Mouse (Mus musculus) heart, adult 2 months (tissue): ENCODE measurements around the gene Lgi1. TPM values are rescaled to one million over a fixed set of nuclear protein-coding genes. Genes with fewer than 3 reads are reported as not detected.

Source experiments
- DNase-seq, 2 experiments: peaks; one replicate each; pipeline ENCODE4 v3.0.0; 2021
- H3K27ac ChIP-seq: fragments of 200-600 bp; 2 replicates; pipeline ENCODE4 v1.8.1; 2022
- H3K27me3 ChIP-seq: fragments of 200-500 bp; 2 replicates; pipeline ENCODE4 v1.6.1; 2012; ENCODE audit warnings: mild to moderate bottlenecking, low read length, inconsistent platforms, mixed read lengths; ENCODE audit not compliant: control insufficient read depth, insufficient read depth
- H3K36me3 ChIP-seq: fragments of 200-500 bp; 2 replicates; pipeline ENCODE4 v1.6.1; 2012; ENCODE audit warnings: low read length, inconsistent platforms; ENCODE audit not compliant: control insufficient read depth, insufficient read depth
- H3K4me1 ChIP-seq: fragments of 200-500 bp; 2 replicates; pipeline ENCODE4 v1.6.1; 2011; ENCODE audit warnings: low read length; ENCODE audit not compliant: control insufficient read depth, insufficient read depth
- H3K4me3 ChIP-seq: fragments of 200-600 bp; 2 replicates; pipeline ENCODE4 v1.8.1; 2022
- H3K79me2 ChIP-seq: fragments of 200-500 bp; replicated peaks from 2 replicates; pipeline ENCODE4 v1.6.1; 2012; ENCODE audit warnings: mild to moderate bottlenecking, inconsistent platforms, low read length, moderate library complexity, mixed read lengths; ENCODE audit not compliant: control insufficient read depth, insufficient read depth
- H3K9ac ChIP-seq: fragments of 200-500 bp; 2 replicates; pipeline ENCODE4 v1.6.1; 2012; ENCODE audit warnings: low read depth, mild to moderate bottlenecking, control low read depth, inconsistent platforms, low read length, mixed read lengths
- CTCF ChIP-seq: fragments of 200-600 bp; IDR thresholded peaks from 2 replicates; pipeline ENCODE4 v1.8.1; 2022; ENCODE audit warnings: antibody characterized with exemption, mild to moderate bottlenecking, moderate library complexity
- EP300 ChIP-seq: fragments of 200-500 bp; IDR thresholded peaks from 2 replicates; pipeline ENCODE4 v1.6.1; 2011; ENCODE audit warnings: low read depth, low read length, control low read depth; ENCODE audit not compliant: insufficient read depth
- POLR2A ChIP-seq: fragments of 200-500 bp; IDR thresholded peaks from 2 replicates; pipeline ENCODE4 v1.6.1; 2011; ENCODE audit warnings: mild to moderate bottlenecking, low read depth, low read length, control low read depth; ENCODE audit not compliant: insufficient read depth
- WGBS: fragments of 180-500 bp; shearing (Covaris S2); methylation state at CpG from one replicate; pipeline ENCODE4 v1.1.7; 2018; 5-methylcytosine and 5-hydroxymethylcytosine counted together
- intact Hi-C: fragments of 180-260 bp; cut with DNase I; formaldehyde crosslinking; loops from one replicate; pipeline ENCODE4 v1.15.1; 2025
- polyA plus RNA-seq: library from polyadenylated mRNA; depleted of rRNA; stranded (reverse); fragments of >200 nt; gene quantifications from 2 replicates; pipeline ENCODE4 v1.2.3, GENCODE M21; 2012
- total RNA-seq, 2 experiments: library from RNA; stranded (reverse); gene quantifications; 2 replicates each; pipeline ENCODE4 v1.2.3; 2021

Gene Lgi1
- total and polyA plus RNA-seq, 3 experiments = 1.6 to 4.6 (median 2.2) TPM

DNA sequence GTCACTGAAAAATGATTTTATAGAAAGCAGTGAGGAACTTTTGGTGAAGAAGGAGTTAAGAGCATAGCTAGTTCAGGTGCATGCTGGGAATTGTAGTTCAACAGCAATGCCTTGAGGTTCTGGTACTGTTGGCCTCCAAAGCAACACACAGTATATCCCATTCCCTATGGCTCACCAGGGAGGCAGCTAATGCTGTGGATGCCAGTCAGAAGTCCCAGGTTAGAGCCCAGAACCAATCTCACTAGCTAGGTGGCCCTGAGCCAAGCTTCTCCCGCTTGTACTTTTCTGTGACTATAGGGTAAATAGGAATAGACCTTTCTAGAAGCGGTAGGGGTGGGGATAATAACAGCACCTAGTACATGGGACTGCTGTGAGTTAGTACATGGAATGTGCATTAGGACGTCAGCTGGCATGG lies 5.7 kb upstream of the Lgi1 start:
- TF ChIP-seq POLR2A (no peak), EP300 (no peak), CTCF (no peak)
- H3K36me3 ChIP-seq = no peaks in the 10 kb centered on the region
- DNase-seq = no peak
- intact Hi-C loops = no loop called here
- peaks cover 3% of the 10 kb centered on the region; the same call in 1 of the 2 replicates for H3K4me1 ChIP-seq
- WGBS = 75% methylated on average over 3 of the region's 3 CpGs
- no peak overlapping the region for H3K4me3 ChIP-seq
- no peaks in the 10 kb centered on the region for H3K27me3 ChIP-seq
- no peak overlapping the region for H3K27ac ChIP-seq
- H3K79me2 ChIP-seq = no peaks in the 10 kb centered on the region
- H3K9ac ChIP-seq = no peak overlapping the region

DNA sequence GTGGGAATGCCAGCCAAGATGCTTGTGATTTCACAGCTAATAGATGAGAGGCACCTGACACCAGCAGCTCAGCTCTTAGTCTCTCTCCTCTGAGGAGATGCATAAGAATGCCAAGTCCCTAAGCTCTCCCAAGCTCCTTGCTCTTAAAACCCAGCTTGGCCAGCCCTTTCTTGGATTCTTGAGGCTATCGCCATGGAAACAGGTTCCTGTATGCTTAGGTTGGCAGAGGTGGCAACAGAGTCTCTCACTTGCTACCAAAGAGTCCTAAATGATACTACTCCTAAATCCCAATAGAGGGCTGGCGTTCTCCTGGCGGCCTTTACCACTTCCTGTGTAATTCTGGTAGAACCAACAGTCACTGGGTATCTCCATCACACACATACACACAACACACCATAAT lies 4.9 kb upstream of the Lgi1 start:
- intact Hi-C loops = no loop called here
- Histone ChIP-seq H3K4me1 (peaks cover 3% of the 10 kb centered on the region; the same call in 1 of the 2 replicates), H3K36me3 (no peaks in the 10 kb centered on the region), H3K9ac (no peak overlapping the region), H3K27ac (no peak overlapping the region), H3K79me2 (no peaks in the 10 kb centered on the region), H3K27me3 (no peaks in the 10 kb centered on the region), H3K4me3 (no peak overlapping the region)
- 82% methylated on average over 3 of the region's 3 CpGs for WGBS
- TF ChIP-seq EP300 (no peak), CTCF (no peak), POLR2A (no peak)
- no peak for DNase-seq

DNA sequence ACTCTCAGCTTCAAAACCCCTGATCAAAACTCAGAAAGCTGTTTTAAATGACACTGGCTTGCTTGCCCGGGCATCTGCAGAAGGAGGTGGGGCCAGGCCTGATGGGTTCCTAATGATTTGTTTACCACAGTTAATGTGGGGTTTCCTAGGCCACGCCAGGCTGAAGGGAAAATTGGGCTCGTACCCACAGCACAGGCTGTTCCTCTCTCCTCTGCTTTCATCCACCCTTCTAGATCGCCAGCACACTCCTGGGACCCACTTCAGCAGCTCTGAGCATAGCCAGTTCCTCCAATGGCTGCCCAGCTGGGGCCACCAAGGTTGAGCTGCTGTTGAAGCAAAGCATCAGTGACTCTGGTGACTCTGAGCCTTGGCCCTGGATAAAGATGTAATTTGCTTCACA lies 4.0 kb upstream of the Lgi1 start:
- WGBS = 61% methylated on average over 4 of the region's 4 CpGs

DNA sequence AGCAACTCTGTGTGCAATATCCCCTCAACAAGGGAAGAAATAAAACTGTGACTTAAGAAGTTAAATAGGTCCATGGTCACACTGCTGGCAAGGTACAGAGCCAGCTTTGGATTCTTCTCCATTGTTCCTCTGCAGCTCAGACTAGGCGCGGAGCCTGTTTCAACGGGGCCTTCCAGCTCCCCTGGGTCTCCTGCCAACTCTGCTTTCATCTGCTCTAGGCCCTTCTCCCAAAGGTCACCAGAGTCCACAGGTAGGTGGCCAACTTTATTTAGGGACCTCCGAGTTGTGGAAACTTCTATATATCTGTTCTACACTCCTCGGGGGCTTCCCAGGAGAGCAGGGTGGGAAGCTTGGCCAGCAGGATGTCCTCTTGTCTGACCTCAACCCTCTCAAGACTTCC lies 3.0 kb upstream of the Lgi1 start:
- 25% methylated on average over 5 of the region's 5 CpGs for WGBS
- DNase-seq = peak; percentile 29 to 62

More for the DNA sequence above, 4.0 kb upstream of the Lgi1 start:
- Histone ChIP-seq H3K36me3 (no peaks in the 10 kb centered on the region), H3K4me1 (peaks cover 3% of the 10 kb centered on the region; the same call in 1 of the 2 replicates), H3K27ac (no peak overlapping the region), H3K79me2 (no peaks in the 10 kb centered on the region), H3K4me3 (no peak overlapping the region), H3K9ac (no peak overlapping the region), H3K27me3 (no peaks in the 10 kb centered on the region)
- TF ChIP-seq POLR2A = no peak
- no peak for TF ChIP-seq EP300
- no peak for TF ChIP-seq CTCF
- intact Hi-C loops = no loop called here
- no peak for DNase-seq

DNA sequence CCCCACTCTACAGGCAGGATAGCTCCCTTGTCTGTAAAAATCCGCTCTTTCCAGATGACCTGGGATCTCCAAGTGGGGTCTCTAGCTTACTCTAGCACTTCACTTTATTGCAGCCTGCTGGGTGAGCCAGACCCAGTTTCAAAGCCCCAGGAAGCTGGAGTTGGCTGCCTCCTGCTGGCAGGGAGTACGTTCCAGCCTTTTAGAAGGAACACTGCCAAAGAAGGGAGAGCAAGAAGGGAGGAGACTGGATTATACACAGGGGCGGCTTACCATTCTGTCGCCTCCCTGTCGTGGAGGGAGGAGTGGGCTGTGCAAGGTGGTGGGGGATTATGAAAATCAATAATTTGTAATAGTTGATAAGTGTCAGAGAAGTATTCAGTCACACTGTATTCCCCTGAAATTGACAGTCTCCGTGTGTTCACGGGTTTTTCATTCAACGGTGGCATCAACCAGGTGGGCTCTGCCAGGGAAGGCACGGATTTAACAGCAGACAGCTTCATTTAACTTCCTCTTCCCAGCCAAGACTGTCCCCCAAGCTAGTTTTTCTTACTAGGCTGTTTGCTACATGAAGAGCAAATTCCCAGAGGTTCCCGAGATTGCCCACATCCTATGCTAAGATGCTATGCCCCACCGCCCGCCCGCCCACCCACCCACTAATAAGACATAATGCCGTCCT lies 369 bp upstream of the Lgi1 start:
- H3K79me2 ChIP-seq = no peaks in the 10 kb centered on the region
- peak overlapping the region; percentile 10; the same call in 1 of the 2 replicates for H3K4me3 ChIP-seq
- no peaks in the 10 kb centered on the region for H3K27me3 ChIP-seq
- H3K4me1 ChIP-seq = peaks cover 1% of the 10 kb centered on the region; the same call in 1 of the 2 replicates
- intact Hi-C loops = no loop called here
- no peak overlapping the region for H3K9ac ChIP-seq
- 25% methylated on average over 14 of the region's 14 CpGs for WGBS
- no peaks in the 10 kb centered on the region for H3K36me3 ChIP-seq
- no peak for TF ChIP-seq EP300
- peak; percentile 52 for TF ChIP-seq CTCF
- DNase-seq = peak; percentile 20 to 29
- H3K27ac ChIP-seq = no peak overlapping the region

More for the DNA sequence above, 3.0 kb upstream of the Lgi1 start:
- intact Hi-C loops = no loop called here
- peak overlapping the region; percentile 43; the same call in 1 of the 2 replicates for H3K27ac ChIP-seq
- H3K4me3 ChIP-seq = no peak overlapping the region
- H3K4me1 ChIP-seq = peaks cover 3% of the 10 kb centered on the region; the same call in 1 of the 2 replicates
- no peak for TF ChIP-seq CTCF
- no peak for TF ChIP-seq EP300
- TF ChIP-seq POLR2A = no peak
- no peaks in the 10 kb centered on the region for H3K36me3 ChIP-seq
- H3K79me2 ChIP-seq = no peaks in the 10 kb centered on the region
- H3K9ac ChIP-seq = no peak overlapping the region
- no peaks in the 10 kb centered on the region for H3K27me3 ChIP-seq

DNA sequence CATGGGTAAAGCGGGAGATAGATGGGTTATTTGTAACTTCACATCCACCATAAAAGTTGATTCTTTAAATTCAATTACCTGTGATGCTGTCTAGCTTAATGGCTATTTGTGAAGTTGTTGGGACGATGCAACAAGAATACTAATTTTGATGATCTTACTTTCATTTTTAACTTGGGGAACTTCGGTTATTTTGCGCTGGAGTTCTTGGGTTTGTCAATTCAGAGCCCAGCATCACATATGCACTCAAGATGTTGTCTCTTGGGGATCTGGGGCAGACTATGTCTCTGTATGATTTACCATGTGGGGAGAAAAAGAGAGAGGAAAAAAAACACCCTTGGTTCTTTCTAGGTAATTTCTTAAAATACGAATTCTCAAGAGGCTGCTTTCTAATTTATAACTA lies 1.4 kb downstream of the Lgi1 start:
- Histone ChIP-seq H3K27me3 (no peaks in the 10 kb centered on the region), H3K4me1 (peaks cover 1% of the 10 kb centered on the region; the same call in 1 of the 2 replicates), H3K27ac (no peak overlapping the region), H3K36me3 (no peaks in the 10 kb centered on the region), H3K9ac (no peak overlapping the region), H3K79me2 (no peaks in the 10 kb centered on the region), H3K4me3 (no peak overlapping the region)
- 82% methylated on average over 5 of the region's 5 CpGs for WGBS
- intact Hi-C loops = no loop called here
- no peak for DNase-seq
- no peak for TF ChIP-seq POLR2A
- no peak for TF ChIP-seq CTCF
- TF ChIP-seq EP300 = no peak

DNA sequence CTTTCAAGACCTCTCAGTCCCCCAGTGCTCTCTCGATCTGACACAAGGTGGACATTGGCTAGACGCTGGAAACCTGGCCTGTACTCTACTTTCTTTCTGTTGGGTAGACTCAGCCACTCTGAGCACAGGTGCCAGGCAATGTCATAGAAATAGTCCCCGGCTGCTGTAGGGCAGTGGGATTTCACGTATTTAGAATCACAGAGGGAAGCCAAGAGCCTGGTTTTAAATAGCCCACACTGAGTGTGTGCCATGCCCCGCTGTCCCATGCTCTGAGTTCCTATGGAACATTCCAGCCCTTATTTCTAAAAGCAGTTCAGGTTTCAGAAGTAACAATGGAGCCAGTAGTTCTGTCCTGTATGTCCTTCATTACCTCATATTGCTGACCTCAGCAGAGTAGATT lies 3.1 kb downstream of the Lgi1 start:
- Histone ChIP-seq H3K27ac (peak overlapping the region; percentile 58), H3K79me2 (no peaks in the 10 kb centered on the region), H3K9ac (no peak overlapping the region), H3K36me3 (no peaks in the 10 kb centered on the region), H3K4me3 (no peak overlapping the region), H3K4me1 (no peaks in the 10 kb centered on the region), H3K27me3 (no peaks in the 10 kb centered on the region)
- intact Hi-C loops = no loop called here
- TF ChIP-seq POLR2A (no peak), CTCF (no peak), EP300 (peak; percentile 53; the same call in 1 of the 2 replicates)
- peak in 1 of 2 experiments; percentile 44 for DNase-seq
- WGBS = 53% methylated on average over 5 of the region's 5 CpGs
